Mouse (Mus musculus) myocyte (in vitro differentiated cells): ENCODE results near the gene Ccng1.

Experiments
- CEBPB ChIP-seq: IDR thresholded peaks from 2 replicates; pipeline ENCODE4 v1.6.1; 2011; ENCODE audit warnings: mild to moderate bottlenecking, moderate library complexity; ENCODE audit not compliant: poor library complexity, insufficient read depth, severe bottlenecking
- E2F4 ChIP-seq: IDR thresholded peaks from one replicate; pipeline ENCODE4 v1.6.1; 2011; ENCODE audit warnings: mild to moderate bottlenecking, control low read depth, moderate library complexity; ENCODE audit not compliant: insufficient read depth
- MAX ChIP-seq: IDR thresholded peaks from one replicate; pipeline ENCODE4 v1.6.1; 2011; ENCODE audit warnings: low read depth, mild to moderate bottlenecking, control low read depth
- POLR2A ChIP-seq: IDR thresholded peaks from one replicate; pipeline ENCODE4 v1.6.1; 2011; ENCODE audit warnings: low read depth, mild to moderate bottlenecking, control low read depth, moderate library complexity; ENCODE audit not compliant: insufficient read length
- USF1 ChIP-seq: IDR thresholded peaks from one replicate; pipeline ENCODE4 v1.6.1; 2011; ENCODE audit warnings: low read depth, mild to moderate bottlenecking, control low read depth, moderate library complexity

DNA sequence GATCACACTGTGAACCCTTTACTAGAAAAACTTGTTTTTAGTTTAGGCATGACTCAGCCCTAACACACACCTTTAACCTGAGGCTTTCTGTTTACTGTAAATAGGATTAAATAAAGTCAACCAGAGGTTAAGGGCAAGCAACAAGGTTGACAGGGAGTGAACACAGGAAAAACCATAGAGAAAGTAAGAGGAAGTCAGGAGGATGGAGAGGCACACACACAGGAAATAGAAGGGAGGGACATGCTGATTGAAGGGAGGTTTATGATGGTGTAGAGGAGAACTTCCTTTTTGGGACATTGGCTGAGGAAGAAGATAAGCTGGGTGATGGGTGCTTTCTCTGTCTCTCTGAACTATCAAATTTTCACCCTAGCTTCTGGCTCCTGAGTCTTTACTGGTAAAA, 36.8 kb downstream of the Ccng1 start:
- TF ChIP-seq USF1 (no peak), POLR2A (no peak), CEBPB (no peak), MAX (no peak), E2F4 (no peak)
